Mouse (Mus musculus) ES-Bruce4 (cell line): ENCODE measurements around the gene Apbb2.

Experiments
- CTCF ChIP-seq: IDR thresholded peaks from one replicate; pipeline ENCODE4 v1.8.1; 2011; ENCODE audit warnings: low read depth, low read length
- EP300 ChIP-seq: IDR thresholded peaks from 2 replicates; pipeline ENCODE4 v1.6.1; 2011; ENCODE audit warnings: low read depth, low read length; ENCODE audit not compliant: insufficient read depth
- POLR2A ChIP-seq: IDR thresholded peaks from one replicate; pipeline ENCODE4 v1.8.1; 2011; ENCODE audit warnings: low read length; ENCODE audit not compliant: insufficient read depth

- TF ChIP-seq CTCF (no peak), POLR2A (no peak), EP300 (no peak)
Observed at GRCm38 (mm10) chr5:66612964-66613363, 5.6 kb downstream of the Apbb2 start.
